Mouse (Mus musculus): ENCODE data around the gene Slc29a1.

The Slc29a1 gene

GRCm38 (mm10) chr17:45589844-45590243, 9.6 kb downstream of the Slc29a1 start:
- no peak for DNase-seq (ENCODE audit: low spot score in 2 of 2)

- DNase-seq (ENCODE audit: low spot score in 2 of 2) = no peak
These were observed 10.2 kb downstream of the Slc29a1 start for GRCm38 (mm10) chr17:45589236-45589635.

GRCm38 (mm10) chr17:45588370-45588769, 11.0 kb downstream of the Slc29a1 start:
- no peak for DNase-seq (ENCODE audit: low spot score in 2 of 2)

GRCm38 (mm10) chr17:45586449-45586837, 13.0 kb downstream of the Slc29a1 start:
- DNase-seq (ENCODE audit: low spot score in 2 of 2) = no peak

- DNase-seq (ENCODE audit: low spot score in 2 of 2) = no peak
These were observed 13.5 kb downstream of the Slc29a1 start for GRCm38 (mm10) chr17:45585725-45586448.

- peak; percentile 70 to 90 for DNase-seq (ENCODE audit: low spot score in 2 of 2)
These were observed 14.3 kb downstream of the Slc29a1 start for GRCm38 (mm10) chr17:45584939-45585678.

- peak; percentile 63 to 88 for DNase-seq (ENCODE audit: low spot score in 2 of 2)
These were observed 15.1 kb downstream of the Slc29a1 start for GRCm38 (mm10) chr17:45584096-45584896.

- no peak for DNase-seq (ENCODE audit: low spot score in 2 of 2)
These were observed 16.6 kb downstream of the Slc29a1 start for GRCm38 (mm10) chr17:45582715-45583355.

GRCm38 (mm10) chr17:45582188-45582587, 17.2 kb downstream of the Slc29a1 start:
- no peak for DNase-seq (ENCODE audit: low spot score in 2 of 2)

GRCm38 (mm10) chr17:45581567-45581983, 17.8 kb downstream of the Slc29a1 start:
- DNase-seq (ENCODE audit: low spot score in 2 of 2) = peak in 1 of 2 experiments; percentile 72

- DNase-seq (ENCODE audit: low spot score in 2 of 2) = no peak
These were observed 18.4 kb downstream of the Slc29a1 start for GRCm38 (mm10) chr17:45580958-45581477.

GRCm38 (mm10) chr17:45579554-45579953, 19.9 kb downstream of the Slc29a1 start:
- DNase-seq (ENCODE audit: low spot score in 2 of 2) = no peak

GRCm38 (mm10) chr17:45578843-45579242, 20.6 kb downstream of the Slc29a1 start:
- no peak for DNase-seq (ENCODE audit: low spot score in 2 of 2)

- no peak for DNase-seq (ENCODE audit: low spot score in 2 of 2)
These were observed 21.2 kb downstream of the Slc29a1 start for GRCm38 (mm10) chr17:45578242-45578641.

- no peak for DNase-seq (ENCODE audit: low spot score in 2 of 2)
These were observed 24.1 kb downstream of the Slc29a1 start for GRCm38 (mm10) chr17:45575123-45575897.

GRCm38 (mm10) chr17:45574129-45574761, 25.2 kb downstream of the Slc29a1 start:
- DNase-seq (ENCODE audit: low spot score in 2 of 2) = peak in 1 of 2 experiments; percentile 72

- DNase-seq (ENCODE audit: low spot score in 2 of 2) = peak; percentile 93 to 95
These were observed 25.7 kb downstream of the Slc29a1 start for GRCm38 (mm10) chr17:45573780-45574123.

GRCm38 (mm10) chr17:45573087-45573779, 26.2 kb downstream of the Slc29a1 start, which contains the start of gene Hsp90ab1:
Gene Hsp90ab1 (minus strand): TSS chr17:45573271.
- DNase-seq (ENCODE audit: low spot score in 2 of 2) = peak; percentile 99

Measured in cerebellum, postnatal 4 days (tissue).